Mouse (Mus musculus): Measurements from ENCODE around the gene Serpinb1c. TPM values are rescaled to one million over a fixed set of nuclear protein-coding genes. Genes with fewer than 3 reads are reported as not detected.
A peak's percentile ranks its signal among the peaks of the same experiment; 100 is the strongest.

The Serpinb1c gene
- polyA plus RNA-seq, 1 experiment, result 0.04 TPM

- no peak for TF ChIP-seq MAX (IDR thresholded peaks at IDR 0.05)
- TF ChIP-seq MYOD1 (IDR thresholded peaks at IDR 0.05; ENCODE audit: control insufficient read depth, insufficient read length, low read depth), result peak; percentile 13
- no peaks in the 10 kb centered on the region for H3K79me2 ChIP-seq (ENCODE audit: control insufficient read depth, insufficient read depth)
- no peaks in the 10 kb centered on the region for H3K79me3 ChIP-seq (ENCODE audit: low read depth)
Measured at GRCm38 (mm10) chr13:32860821-32861220, 37.2 kb downstream of the Serpinb1c start.

GRCm38 (mm10) chr13:32853073-32853472, 44.9 kb downstream of the Serpinb1c start:
- Histone ChIP-seq H3ac (ENCODE audit: control insufficient read depth, insufficient read length, low read depth) (no peak overlapping the region), H3K79me2 (ENCODE audit: control insufficient read depth, insufficient read depth) (no peaks in the 10 kb centered on the region), H3K79me3 (ENCODE audit: low read depth) (no peaks in the 10 kb centered on the region), H3K27me3 (ENCODE audit: control insufficient read depth, insufficient read depth, insufficient read length) (no peaks in the 10 kb centered on the region), H3K36me3 (ENCODE audit: control insufficient read depth, insufficient read depth) (no peaks in the 10 kb centered on the region), H3K4me3 (ENCODE audit: insufficient read depth, poor library complexity, severe bottlenecking) (no peak overlapping the region)
- TF ChIP-seq MYOD1 (IDR thresholded peaks at IDR 0.05; ENCODE audit: control insufficient read depth, insufficient read length, low read depth), result no peak
- no peak for TF ChIP-seq USF1 (IDR thresholded peaks at IDR 0.05; ENCODE audit: low read depth)
- no peak for TF ChIP-seq CTCF (IDR thresholded peaks at IDR 0.05; ENCODE audit: control insufficient read depth, insufficient read depth, insufficient read length)
- TF ChIP-seq MAX (IDR thresholded peaks at IDR 0.05), result no peak
- TF ChIP-seq CEBPB (IDR thresholded peaks at IDR 0.05; ENCODE audit: low read depth), result no peak
- no peak for TF ChIP-seq MYOG (IDR thresholded peaks at IDR 0.05; ENCODE audit: control insufficient read depth, extremely low read depth, insufficient read length)
- TF ChIP-seq FOSL1 (IDR thresholded peaks at IDR 0.05; ENCODE audit: insufficient read depth, low read length, poor library complexity, severe bottlenecking), result no peak

More at GRCm38 (mm10) chr13:32860821-32861220, 37.2 kb downstream of the Serpinb1c start:
- Histone ChIP-seq H3K4me3 (ENCODE audit: insufficient read depth, poor library complexity, severe bottlenecking) (no peak overlapping the region), H3K36me3 (ENCODE audit: control insufficient read depth, insufficient read depth) (no peaks in the 10 kb centered on the region), H3K27me3 (ENCODE audit: control insufficient read depth, insufficient read depth, insufficient read length) (no peaks in the 10 kb centered on the region), H3ac (ENCODE audit: control insufficient read depth, insufficient read length, low read depth) (no peak overlapping the region)

- H3K79me3 ChIP-seq (ENCODE audit: low read depth), result no peaks in the 10 kb centered on the region
- H3K4me3 ChIP-seq (ENCODE audit: insufficient read depth, poor library complexity, severe bottlenecking), result no peak overlapping the region
- H3ac ChIP-seq (ENCODE audit: control insufficient read depth, insufficient read length, low read depth), result no peak overlapping the region
- no peaks in the 10 kb centered on the region for H3K79me2 ChIP-seq (ENCODE audit: control insufficient read depth, insufficient read depth)
- TF ChIP-seq MYOD1 (IDR thresholded peaks at IDR 0.05; ENCODE audit: control insufficient read depth, insufficient read length, low read depth), result no peak
- TF ChIP-seq USF1 (IDR thresholded peaks at IDR 0.05; ENCODE audit: low read depth), result no peak
- TF ChIP-seq MYOG (IDR thresholded peaks at IDR 0.05; ENCODE audit: control insufficient read depth, extremely low read depth, insufficient read length), result no peak
- no peaks in the 10 kb centered on the region for H3K27me3 ChIP-seq (ENCODE audit: control insufficient read depth, insufficient read depth, insufficient read length)
- no peaks in the 10 kb centered on the region for H3K36me3 ChIP-seq (ENCODE audit: control insufficient read depth, insufficient read depth)
Measured at GRCm38 (mm10) chr13:32852539-32852938, 45.5 kb downstream of the Serpinb1c start.

GRCm38 (mm10) chr13:32851967-32852366, 46.0 kb downstream of the Serpinb1c start:
- Histone ChIP-seq H3K79me2 (ENCODE audit: control insufficient read depth, insufficient read depth) (no peaks in the 10 kb centered on the region), H3ac (ENCODE audit: control insufficient read depth, insufficient read length, low read depth) (no peak overlapping the region), H3K36me3 (ENCODE audit: control insufficient read depth, insufficient read depth) (no peaks in the 10 kb centered on the region), H3K79me3 (ENCODE audit: low read depth) (no peaks in the 10 kb centered on the region), H3K27me3 (ENCODE audit: control insufficient read depth, insufficient read depth, insufficient read length) (no peaks in the 10 kb centered on the region), H3K4me3 (ENCODE audit: insufficient read depth, poor library complexity, severe bottlenecking) (no peak overlapping the region)
- TF ChIP-seq CTCF (IDR thresholded peaks at IDR 0.05; ENCODE audit: control insufficient read depth, insufficient read depth, insufficient read length) (peak; percentile 41), MYOG (IDR thresholded peaks at IDR 0.05; ENCODE audit: control insufficient read depth, extremely low read depth, insufficient read length) (no peak), CEBPB (IDR thresholded peaks at IDR 0.05; ENCODE audit: low read depth) (no peak), FOSL1 (IDR thresholded peaks at IDR 0.05; ENCODE audit: insufficient read depth, low read length, poor library complexity, severe bottlenecking) (no peak), USF1 (IDR thresholded peaks at IDR 0.05; ENCODE audit: low read depth) (no peak)

- TF ChIP-seq MYOD1 (IDR thresholded peaks at IDR 0.05; ENCODE audit: control insufficient read depth, insufficient read length, low read depth), result peak; percentile 9
- no peak for TF ChIP-seq FOSL1 (IDR thresholded peaks at IDR 0.05; ENCODE audit: insufficient read depth, low read length, poor library complexity, severe bottlenecking)
- no peak for TF ChIP-seq MYOG (IDR thresholded peaks at IDR 0.05; ENCODE audit: control insufficient read depth, extremely low read depth, insufficient read length)
- TF ChIP-seq CTCF (IDR thresholded peaks at IDR 0.05; ENCODE audit: control insufficient read depth, insufficient read depth, insufficient read length), result no peak
- H3ac ChIP-seq (ENCODE audit: control insufficient read depth, insufficient read length, low read depth), result no peak within 1 kb of the TSS
- H3K79me3 ChIP-seq (ENCODE audit: low read depth), result no peaks in the 10 kb centered on the region
- no peaks in the 10 kb centered on the region for H3K27me3 ChIP-seq (ENCODE audit: control insufficient read depth, insufficient read depth, insufficient read length)
- H3K36me3 ChIP-seq (ENCODE audit: control insufficient read depth, insufficient read depth), result no peaks in the 10 kb centered on the region
- H3K79me2 ChIP-seq (ENCODE audit: control insufficient read depth, insufficient read depth), result no peaks in the 10 kb centered on the region
- H3K4me3 ChIP-seq (ENCODE audit: insufficient read depth, poor library complexity, severe bottlenecking), result no peak within 1 kb of the TSS
Measured at GRCm38 (mm10) chr13:32850668-32851404, 47.2 kb downstream of the Serpinb1c start, which contains the start of gene Serpinb1a. Gene Serpinb1a, minus strand, starts transcription at chr13:32851185.

GRCm38 (mm10) chr13:32850156-32850555, 47.9 kb downstream of the Serpinb1c start:
- no peaks in the 10 kb centered on the region for H3K36me3 ChIP-seq (ENCODE audit: control insufficient read depth, insufficient read depth)

More at GRCm38 (mm10) chr13:32850156-32850555, 47.9 kb downstream of the Serpinb1c start:
- Histone ChIP-seq H3K79me2 (ENCODE audit: control insufficient read depth, insufficient read depth) (no peaks in the 10 kb centered on the region), H3K27me3 (ENCODE audit: control insufficient read depth, insufficient read depth, insufficient read length) (no peaks in the 10 kb centered on the region), H3K4me3 (ENCODE audit: insufficient read depth, poor library complexity, severe bottlenecking) (no peak overlapping the region), H3K79me3 (ENCODE audit: low read depth) (no peaks in the 10 kb centered on the region), H3ac (ENCODE audit: control insufficient read depth, insufficient read length, low read depth) (no peak overlapping the region)
- TF ChIP-seq MYOG (IDR thresholded peaks at IDR 0.05; ENCODE audit: control insufficient read depth, extremely low read depth, insufficient read length), result no peak
